ENCODE assay signal across 8 mouse cellular contexts in the genomic region with DNA sequence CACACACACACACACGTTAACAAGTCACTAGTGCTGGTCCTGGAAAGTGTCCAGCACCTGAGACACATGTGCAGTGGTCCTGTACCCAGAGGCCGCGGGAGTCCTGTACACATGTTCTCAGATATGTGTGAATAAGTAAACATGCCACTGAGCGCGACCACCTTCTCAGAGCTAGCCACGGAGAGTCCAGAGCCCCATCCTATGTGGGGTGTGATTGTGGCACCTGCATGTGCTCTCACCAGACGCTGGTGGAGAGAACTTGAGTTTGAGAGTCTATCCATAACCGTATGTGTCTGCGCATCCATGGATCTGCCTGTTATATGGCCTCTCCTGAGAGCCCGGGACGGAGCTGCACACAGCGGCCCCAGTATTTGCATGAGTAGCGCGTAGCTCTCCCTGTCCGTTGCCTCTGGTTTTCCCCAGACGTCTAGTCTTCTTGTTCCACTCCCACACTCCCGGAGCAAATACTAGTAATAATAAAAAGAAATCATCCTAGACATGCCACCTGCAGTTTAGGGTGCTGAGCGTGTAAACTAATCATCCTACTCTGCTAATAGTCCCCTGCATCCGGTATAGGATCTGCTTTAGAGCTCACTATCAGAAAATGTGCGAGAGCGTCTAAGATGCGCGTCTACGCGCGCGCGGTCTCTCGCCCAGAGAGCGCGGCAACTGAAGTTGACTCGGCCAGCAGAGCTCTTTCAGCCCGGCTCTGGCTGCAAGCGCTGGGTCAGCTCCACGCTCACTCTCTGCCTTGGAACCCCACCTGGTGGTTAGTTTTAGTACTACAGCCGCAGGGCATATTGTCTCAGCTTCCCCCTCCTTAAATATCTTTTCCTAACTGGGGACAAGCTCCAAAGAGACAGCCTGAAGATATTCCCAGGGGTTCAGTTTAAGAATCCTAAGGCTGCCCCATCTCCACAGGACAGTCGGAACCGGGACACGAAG. TPM values are rescaled to one million over a fixed set of nuclear protein-coding genes. Genes with fewer than 3 reads are reported as not detected.
A peak's percentile ranks its signal among the peaks of the same experiment; 100 is the strongest.
DNase-seq lines count a peak whose midpoint lies in the region; ATAC-seq and TF ChIP-seq lines count a peak whose summit lies in the region.

No protein-coding gene starts in this region.

- H3K27ac ChIP-seq in forebrain, embryonic 14.5 days (ENCODE audit: low read depth, low read length) = no peak overlapping the region
- H3K27ac ChIP-seq in liver, postnatal 0 days (ENCODE audit: low read depth) = no peak overlapping the region
- no peak overlapping the region for H3K27ac ChIP-seq in olfactory bulb, adult 2 months (ENCODE audit: insufficient read depth, low read depth, low read length)

- peak; percentile 36; the same call in 1 of the 2 replicates for TF ChIP-seq CTCF in G1E (IDR thresholded peaks at IDR 0.05; ENCODE audit: low read depth, low read length)
- TF ChIP-seq CTCF in liver, postnatal 0 days (IDR thresholded peaks at IDR 0.05; ENCODE audit: low read depth) = peak; percentile 87
- TF ChIP-seq CTCF in olfactory bulb, adult 2 months (IDR thresholded peaks at IDR 0.05; ENCODE audit: insufficient read depth, low read depth, low read length) = peak; percentile 93

- H3K4me1 ChIP-seq in G1E (ENCODE audit: insufficient read depth, low read depth, low read length) = no peaks in the 10 kb centered on the region
- H3K4me1 ChIP-seq in forebrain, embryonic 14.5 days (ENCODE audit: control insufficient read depth, insufficient read depth, low read length) = peaks cover 17% of the 10 kb centered on the region
- H3K4me1 ChIP-seq in liver, postnatal 0 days (ENCODE audit: insufficient read depth) = peaks cover 26% of the 10 kb centered on the region
- H3K4me1 ChIP-seq in olfactory bulb, adult 2 months (ENCODE audit: control insufficient read depth, insufficient read depth, low read length) = peaks cover 34% of the 10 kb centered on the region

- TF ChIP-seq EP300 in liver, postnatal 0 days (IDR thresholded peaks at IDR 0.05; ENCODE audit: low read depth) = no peak

- peak; percentile 49; the same call in 1 of the 2 replicates for ATAC-seq in G1E (ENCODE audit: extremely low read depth, insufficient number of reproducible peaks, low FRiP score, poor library complexity, severe bottlenecking)
- ATAC-seq in forebrain, embryonic 14.5 days = peak; percentile 66
- ATAC-seq in liver, postnatal 0 days = peak; percentile 62

- no peak overlapping the region for H3K4me3 ChIP-seq in G1E (ENCODE audit: low read depth, low read length)
- H3K4me3 ChIP-seq in forebrain, embryonic 14.5 days (ENCODE audit: low read depth, low read length) = peak overlapping the region; percentile 39
- peak overlapping the region; percentile 43; the same call in 1 of the 2 replicates for H3K4me3 ChIP-seq in liver, postnatal 0 days (ENCODE audit: low read depth, low read length)
- H3K4me3 ChIP-seq in olfactory bulb, adult 2 months (ENCODE audit: insufficient read depth, low read depth, low read length) = no peak overlapping the region

- TF ChIP-seq POLR2A in olfactory bulb, adult 2 months (IDR thresholded peaks at IDR 0.05; ENCODE audit: insufficient read depth, low read depth, low read length) = no peak

- 4% methylated on average over 39 of the region's 39 CpGs for WGBS in forebrain, embryonic 14.5 days
- WGBS in large intestine, adult 2 months = 3% methylated on average over 39 of the region's 39 CpGs
- 4% methylated on average over 39 of the region's 39 CpGs for WGBS in liver, postnatal 0 days (ENCODE audit: insufficient replicate concordance)
- WGBS in olfactory bulb, adult 2 months = 3% methylated on average over 39 of the region's 39 CpGs

- peaks cover 10% of the 10 kb centered on the region for H3K9me3 ChIP-seq in G1E (replicated peaks)
- H3K9me3 ChIP-seq in forebrain, embryonic 14.5 days (replicated peaks; ENCODE audit: control insufficient read depth, low read length) = no peaks in the 10 kb centered on the region
- no peaks in the 10 kb centered on the region for H3K9me3 ChIP-seq in liver, postnatal 0 days (ENCODE audit: low read length)

- no peak for DNase-seq in G1E (ENCODE audit: low spot score)
- DNase-seq in cerebellum, adult 11 months = peak; percentile 69
- DNase-seq in forebrain, embryonic 14.5 days (ENCODE audit: low spot score) = peak; percentile 88
- peak; percentile 88 to 95 for DNase-seq in heart, postnatal 14 days
- DNase-seq in large intestine, adult 2 months (ENCODE audit: low read depth, low spot score) = peak; percentile 38
- peak; percentile 85 for DNase-seq in liver, postnatal 0 days
- DNase-seq in thymus, postnatal 10 days (ENCODE audit: low spot score in 2 of 2) = peak; percentile 27 to 77

- H3K36me3 ChIP-seq in G1E (replicated peaks) = no peaks in the 10 kb centered on the region
- no peaks in the 10 kb centered on the region for H3K36me3 ChIP-seq in forebrain, embryonic 14.5 days (ENCODE audit: control insufficient read depth, insufficient read depth, low read length)
- no peaks in the 10 kb centered on the region for H3K36me3 ChIP-seq in liver, postnatal 0 days (replicated peaks; ENCODE audit: insufficient read depth, low read length)

- H3K4me2 ChIP-seq in forebrain, embryonic 14.5 days (ENCODE audit: low read length) = peak overlapping the region; percentile 86
- H3K4me2 ChIP-seq in liver, postnatal 0 days (ENCODE audit: low read depth, low read length) = peak overlapping the region; percentile 16

- H3K9ac ChIP-seq in forebrain, embryonic 14.5 days (ENCODE audit: low read length) = no peak overlapping the region
- H3K9ac ChIP-seq in liver, postnatal 0 days (replicated peaks) = no peak overlapping the region

- intact Hi-C loops in heart, postnatal 14 days (cut with DNase I) = loop anchor here (2.0 to 5.0 kb wide), 5 partner anchors 183 to 493 kb away; no protein-coding TSS in a partner anchor

- H3K27me3 ChIP-seq in G1E (ENCODE audit: insufficient read depth, low read length) = peaks cover 37% of the 10 kb centered on the region
- H3K27me3 ChIP-seq in forebrain, embryonic 14.5 days (replicated peaks; ENCODE audit: control insufficient read depth, insufficient read depth, low read length) = peaks cover 53% of the 10 kb centered on the region
- peaks cover 57% of the 10 kb centered on the region for H3K27me3 ChIP-seq in liver, postnatal 0 days (ENCODE audit: insufficient read depth, low read length)

RNA-seq across cellular contexts. Expression of a gene that starts 3.7 kb away (rescaled TPM):
- not detected in 2 replicates for total RNA-seq in G1E (2014; fragmentation: Nextera tagmentation)
- 0.05 TPM in 1 of 2 replicates, not detected in the other for total RNA-seq in G1E (2017)
- 0.01 TPM in 1 of 2 replicates, not detected in the other for polyA plus RNA-seq in G1E (2012)
- polyA plus RNA-seq in forebrain, embryonic 14.5 days (2014; fragmentation: Nextera tagmentation; extraction: Ambion mirVana) = 1.5 and 2.6 TPM in 2 replicates
- total RNA-seq in heart, postnatal 14 days (2021) = 1 to 10 TPM; 2.1 to 2.7 TPM
- polyA plus RNA-seq in large intestine, adult 2 months (2012; rRNA removed) = 2.7 and 3.6 TPM in 2 replicates
- 0.13 and 0.14 TPM in 2 replicates for polyA plus RNA-seq in liver, postnatal 0 days (2015; fragmentation: Nextera tagmentation; extraction: Ambion mirVana)
- polyA plus RNA-seq in olfactory bulb, adult 2 months (2012; ENCODE audit: insufficient read depth, insufficient read length, low replicate concordance, missing spikeins) = not detected in 2 replicates

Comparison
In these comparisons a context has a peak if more than half of its experiments do, and no peak if none do; other contexts are left out.
1. H3K4me3 ChIP-seq: peak in forebrain, embryonic 14.5 days (single experiment) and liver, postnatal 0 days (single experiment); none in G1E (single experiment) and olfactory bulb, adult 2 months (single experiment).
2. CTCF ChIP-seq: peak in every context shown above with its lines; median percentile 93 in olfactory bulb, adult 2 months; 87 in liver, postnatal 0 days; 36 in G1E.
3. Peak in every context shown above with its lines, with median percentiles within 50 percentile points of each other: ATAC-seq.